Mouse (Mus musculus) E14TG2a.4 (cell line): Measurements from ENCODE around the gene Megf11.

ENCODE experiments used
- CTCF ChIP-seq: conservative IDR thresholded peaks from 2 replicates; pipeline ENCODE4 v1.5.1; 2014; ENCODE audit warnings: low read length
- NANOG ChIP-seq: IDR thresholded peaks from 2 replicates; pipeline ENCODE4 v1.6.1; 2014; ENCODE audit warnings: borderline replicate concordance, low read length, mixed read lengths
- POU5F1 ChIP-seq: IDR thresholded peaks from 2 replicates; pipeline ENCODE4 v1.6.1; 2014; ENCODE audit warnings: low read length, borderline replicate concordance

DNA sequence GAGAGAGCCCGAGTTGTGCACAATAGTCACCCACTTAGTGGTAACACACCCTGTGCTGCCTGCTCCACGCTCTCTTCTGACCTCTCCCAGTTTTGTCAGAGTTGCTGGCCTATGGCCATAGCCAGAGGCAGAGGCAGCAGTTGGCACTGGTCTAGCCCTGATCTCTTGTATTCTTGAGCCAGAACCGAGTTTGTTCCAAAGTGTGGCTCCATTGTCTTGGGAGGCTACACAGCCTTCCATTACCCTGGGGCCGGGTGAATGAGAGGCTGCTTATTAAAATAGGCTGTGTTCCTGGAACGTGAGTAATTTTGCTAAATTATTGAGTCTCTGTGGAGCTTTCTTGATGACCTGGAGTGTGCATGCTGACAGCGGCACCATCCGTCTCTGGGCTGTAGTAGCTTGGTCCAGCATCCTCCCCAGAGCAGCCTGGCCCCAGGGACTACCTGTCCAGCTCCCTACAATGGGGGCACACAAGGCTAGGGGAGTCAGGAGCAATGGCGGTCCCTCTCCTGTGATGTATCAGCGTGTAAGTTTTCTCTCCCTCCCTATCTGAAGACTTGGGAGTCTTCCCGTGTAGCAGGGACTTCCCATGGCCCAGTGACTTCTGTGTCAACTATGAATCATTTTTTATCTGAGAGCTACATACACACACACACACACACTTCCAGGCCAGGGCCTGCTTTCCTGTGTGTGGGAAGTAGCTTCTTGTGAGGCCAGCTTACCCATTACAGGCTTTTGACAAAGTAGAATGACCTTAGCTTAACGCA lies 121.2 kb downstream of the Megf11 start:
- TF ChIP-seq CTCF (no peak), NANOG (no peak), POU5F1 (no peak)
